Mouse (Mus musculus) liver, embryonic 14.5 days (tissue): ENCODE results near the gene Tenm2. TPM values are rescaled to one million over a fixed set of nuclear protein-coding genes. Genes with fewer than 3 reads are reported as not detected.
A peak's percentile ranks its signal among the peaks of the same experiment; 100 is the strongest.

Experiments used
- ATAC-seq: fragments of 200-750 bp; cut with Nextera tagmentation; 2 replicates; pipeline ENCODE4 v1.8.0; 2017; ENCODE audit warnings: moderate number of reproducible peaks, mild to moderate bottlenecking, moderate library complexity; ENCODE audit not compliant: insufficient read depth
- DNase-seq, 3 experiments: peaks; one replicate each; pipeline ENCODE4 v3.0.0-alpha.2; 2012 to 2013; ENCODE audit warnings: low read depth in 3 of 3, low spot score in 3 of 3
- H3K27ac ChIP-seq: fragments of 300-500 bp; sonication (generic); 2 replicates; pipeline ENCODE4 v1.5.1; 2014; ENCODE audit warnings: moderate library complexity, mild to moderate bottlenecking, control low read depth, inconsistent platforms
- H3K27me3 ChIP-seq: fragments of 300-500 bp; sonication (generic); 2 replicates; pipeline ENCODE4 v1.6.1; 2014; ENCODE audit warnings: mild to moderate bottlenecking, low read length, moderate library complexity; ENCODE audit not compliant: control insufficient read depth, insufficient read depth
- H3K36me3 ChIP-seq: fragments of 300-500 bp; sonication (generic); replicated peaks from 2 replicates; pipeline ENCODE4 v1.6.1; 2014; ENCODE audit warnings: low read depth; ENCODE audit not compliant: control insufficient read depth, insufficient read depth
- H3K4me1 ChIP-seq, 2 experiments: fragments of 200-500 bp in 1 of 2; fragments of 300-500 bp in 1 of 2; sonication (generic) in 1 of 2; replicated peaks; 2 replicates each; pipeline ENCODE4 v1.6.1; 2012 to 2014; ENCODE audit warnings: antibody characterized with exemption in 1 of 2, inconsistent platforms in 1 of 2, low read length in 1 of 2; ENCODE audit not compliant: control insufficient read depth in 2 of 2, insufficient read depth in 2 of 2
- H3K4me2 ChIP-seq: fragments of 300-500 bp; sonication (generic); 2 replicates; pipeline ENCODE4 v1.6.1; 2014; ENCODE audit warnings: low read depth, mild to moderate bottlenecking, control low read depth, moderate library complexity
- H3K4me3 ChIP-seq, 2 experiments: fragments of 200-500 bp in 1 of 2; fragments of 300-500 bp in 1 of 2; sonication (generic) in 1 of 2; 2 replicates each; pipeline ENCODE4 v1.5.1; 2012 to 2014; ENCODE audit warnings: low read depth in 2 of 2, low read length in 2 of 2, mild to moderate bottlenecking in 2 of 2, control low read depth in 1 of 2, inconsistent platforms in 1 of 2, moderate library complexity in 1 of 2; ENCODE audit not compliant: insufficient read depth in 1 of 2
- H3K9ac ChIP-seq: fragments of 300-500 bp; sonication (generic); replicated peaks from 2 replicates; pipeline ENCODE4 v1.6.1; 2014; ENCODE audit warnings: mild to moderate bottlenecking, control low read depth, moderate library complexity
- H3K9me3 ChIP-seq: fragments of 300-500 bp; sonication (generic); 2 replicates; pipeline ENCODE4 v1.6.1; 2016; ENCODE audit warnings: low read length, mixed read lengths; ENCODE audit not compliant: control insufficient read depth
- CTCF ChIP-seq: IDR thresholded peaks from 2 replicates; pipeline ENCODE4 v1.5.1; 2016; ENCODE audit warnings: antibody characterized with exemption, low read depth, control low read depth
- EP300 ChIP-seq: IDR thresholded peaks from 2 replicates; pipeline ENCODE4 v1.6.1; 2016; ENCODE audit warnings: antibody characterized with exemption, low read depth
- WGBS: fragments of 180-500 bp; shearing (Covaris S2); extraction: QIAGEN DNeasy Blood & Tissue Kit; methylation state at CpG from one replicate; pipeline ENCODE4 v1.1.7; 2014; ENCODE audit not compliant: insufficient replicate concordance; 5-methylcytosine and 5-hydroxymethylcytosine counted together
- polyA plus RNA-seq, 2 experiments: library from polyadenylated mRNA; depleted of rRNA in 1 of 2; stranded (reverse) in 1 of 2; unstranded in 1 of 2; fragments of >200 nt; fragmentation: Nextera tagmentation in 1 of 2; extraction: Ambion mirVana in 1 of 2; gene quantifications; 2 replicates each; pipeline versions ENCODE4 v1.2.1 to v1.2.3; 2012 to 2014

The Tenm2 gene
- polyA plus RNA-seq, 2 experiments: 0.06 TPM; not detected in 1

- 63% methylated on average over 6 of the region's 6 CpGs for WGBS
- no peak for ATAC-seq
Observed at GRCm38 (mm10) chr11:37220921-37221320, 14.8 kb downstream of the Tenm2 start.

GRCm38 (mm10) chr11:37186132-37186531 lies 49.6 kb downstream of the Tenm2 start:
- Histone ChIP-seq H3K27me3 (no peaks in the 10 kb centered on the region), H3K27ac (no peak overlapping the region), H3K9ac (no peak overlapping the region), H3K4me3 (no peak overlapping the region), H3K9me3 (no peaks in the 10 kb centered on the region), H3K36me3 (no peaks in the 10 kb centered on the region), H3K4me2 (no peak overlapping the region), H3K4me1 (no peaks in the 10 kb centered on the region)
- WGBS: 8% methylated on average over 3 of the region's 3 CpGs
- no peak for DNase-seq
- no peak for ATAC-seq
- TF ChIP-seq CTCF (peak; percentile 19; the same call in 1 of the 2 replicates), EP300 (no peak)

More at GRCm38 (mm10) chr11:37220921-37221320, 14.8 kb downstream of the Tenm2 start:
- H3K4me1 ChIP-seq: no peaks in the 10 kb centered on the region
- TF ChIP-seq CTCF (no peak), EP300 (no peak)
- no peaks in the 10 kb centered on the region for H3K36me3 ChIP-seq
- DNase-seq: no peak
- no peaks in the 10 kb centered on the region for H3K9me3 ChIP-seq
- H3K4me3 ChIP-seq: no peak overlapping the region
- no peak overlapping the region for H3K27ac ChIP-seq
- no peak overlapping the region for H3K4me2 ChIP-seq
- no peak overlapping the region for H3K9ac ChIP-seq
- H3K27me3 ChIP-seq: no peaks in the 10 kb centered on the region

GRCm38 (mm10) chr11:37177426-37177825 lies 58.3 kb downstream of the Tenm2 start:
- no peaks in the 10 kb centered on the region for H3K36me3 ChIP-seq
- TF ChIP-seq EP300: no peak
- no peak for TF ChIP-seq CTCF
- no peaks in the 10 kb centered on the region for H3K27me3 ChIP-seq
- H3K4me1 ChIP-seq: no peaks in the 10 kb centered on the region
- no peak overlapping the region for H3K4me2 ChIP-seq
- DNase-seq (no peak), ATAC-seq (no peak)
- no peaks in the 10 kb centered on the region for H3K9me3 ChIP-seq
- H3K27ac ChIP-seq: no peak overlapping the region
- WGBS: 68% methylated on average over 6 of the region's 6 CpGs
- H3K4me3 ChIP-seq: no peak overlapping the region
- H3K9ac ChIP-seq: no peak overlapping the region

- Histone ChIP-seq H3K27ac (no peak overlapping the region), H3K27me3 (no peaks in the 10 kb centered on the region), H3K4me2 (no peak overlapping the region), H3K9me3 (no peaks in the 10 kb centered on the region), H3K36me3 (no peaks in the 10 kb centered on the region), H3K9ac (no peak overlapping the region), H3K4me3 (no peak overlapping the region), H3K4me1 (no peaks in the 10 kb centered on the region)
- WGBS: 40% methylated on average over 13 of the region's 13 CpGs
- ATAC-seq: no peak
- DNase-seq: no peak
- TF ChIP-seq CTCF (no peak), EP300 (no peak)
Observed at GRCm38 (mm10) chr11:37153933-37154880, 81.6 kb downstream of the Tenm2 start.

GRCm38 (mm10) chr11:37153382-37153781 lies 82.4 kb downstream of the Tenm2 start:
- H3K27ac ChIP-seq: no peak overlapping the region
- no peaks in the 10 kb centered on the region for H3K4me1 ChIP-seq
- H3K4me3 ChIP-seq: no peak overlapping the region
- H3K4me2 ChIP-seq: no peak overlapping the region
- H3K9ac ChIP-seq: no peak overlapping the region
- DNase-seq (no peak), ATAC-seq (no peak)
- TF ChIP-seq EP300: no peak
- TF ChIP-seq CTCF: no peak
- no peaks in the 10 kb centered on the region for H3K36me3 ChIP-seq
- H3K27me3 ChIP-seq: no peaks in the 10 kb centered on the region
- H3K9me3 ChIP-seq: no peaks in the 10 kb centered on the region
- 49% methylated on average over 5 of the region's 5 CpGs for WGBS
